Mouse (Mus musculus): ENCODE measurements around the gene Smco2. TPM values are rescaled to one million over a fixed set of nuclear protein-coding genes. Genes with fewer than 3 reads are reported as not detected.

Smco2 gene
- total RNA-seq, 2 experiments from 2014 or later = not detected

DNA sequence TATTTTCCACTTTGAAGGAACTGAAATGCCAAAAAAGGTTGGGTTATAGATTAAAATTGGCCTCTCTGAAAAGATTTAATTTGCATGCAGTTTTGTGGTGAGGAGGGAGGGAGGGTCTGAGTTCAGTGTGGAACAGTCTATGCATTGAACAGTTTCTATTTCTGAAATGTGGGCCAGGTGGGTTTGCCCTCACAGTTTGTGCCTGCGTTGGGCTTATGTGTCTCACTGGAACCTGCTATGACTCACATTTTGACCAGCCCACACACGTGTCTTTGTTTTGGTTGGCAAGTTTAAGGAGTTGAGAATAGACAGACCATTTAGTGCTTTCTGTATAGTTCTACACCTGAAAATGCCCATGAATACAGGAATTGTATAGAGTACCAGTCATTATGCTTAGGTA lies 44.0 kb downstream of the Smco2 start:
- no peak for DNase-seq
- intact Hi-C loops (cut with DNase I) = no loop called here

DNA sequence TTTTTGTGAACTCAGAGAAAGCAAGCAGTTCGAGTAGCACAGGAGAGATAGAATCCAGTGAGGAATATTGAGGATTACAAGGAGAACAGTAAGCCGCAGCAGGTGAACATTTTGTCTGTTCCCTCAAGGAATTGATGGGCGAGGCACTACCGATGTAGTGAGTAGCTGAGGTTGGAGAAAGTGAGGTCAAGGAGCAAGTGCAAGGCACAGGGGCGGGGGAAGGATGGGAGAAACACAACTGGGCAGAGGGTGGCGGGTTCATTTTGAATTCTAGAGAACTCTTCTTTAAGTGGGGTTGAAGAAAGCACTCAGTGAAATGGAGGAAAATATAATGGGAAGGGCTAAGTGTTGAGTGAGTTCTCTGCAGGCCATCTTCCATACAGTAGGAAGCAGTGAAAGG lies 48.8 kb downstream of the Smco2 start:
- intact Hi-C loops (cut with DNase I) = no loop called here

GRCm38 (mm10) chr6:146899647-146900046 lies 49.7 kb downstream of the Smco2 start:
- intact Hi-C loops (cut with DNase I) = no loop called here
- no peak for DNase-seq

More for the DNA sequence above, 48.8 kb downstream of the Smco2 start:
- DNase-seq = no peak

- no peak for DNase-seq
- intact Hi-C loops (cut with DNase I) = no loop called here
Observed at GRCm38 (mm10) chr6:146901929-146902328, 52.0 kb downstream of the Smco2 start.

- intact Hi-C loops (cut with DNase I) = no loop called here
- DNase-seq = no peak
Observed at GRCm38 (mm10) chr6:146903632-146904031, 53.7 kb downstream of the Smco2 start.

- DNase-seq = no peak
- intact Hi-C loops (cut with DNase I) = no loop called here
Observed at GRCm38 (mm10) chr6:146904707-146905106, 54.8 kb downstream of the Smco2 start.

GRCm38 (mm10) chr6:146906000-146906786 lies 56.3 kb downstream of the Smco2 start:
- intact Hi-C loops (cut with DNase I) = no loop called here

GRCm38 (mm10) chr6:146907061-146907794 lies 57.3 kb downstream of the Smco2 start:
- intact Hi-C loops (cut with DNase I) = no loop called here
- DNase-seq = no peak

More at GRCm38 (mm10) chr6:146906000-146906786, 56.3 kb downstream of the Smco2 start:
- DNase-seq = no peak

DNA sequence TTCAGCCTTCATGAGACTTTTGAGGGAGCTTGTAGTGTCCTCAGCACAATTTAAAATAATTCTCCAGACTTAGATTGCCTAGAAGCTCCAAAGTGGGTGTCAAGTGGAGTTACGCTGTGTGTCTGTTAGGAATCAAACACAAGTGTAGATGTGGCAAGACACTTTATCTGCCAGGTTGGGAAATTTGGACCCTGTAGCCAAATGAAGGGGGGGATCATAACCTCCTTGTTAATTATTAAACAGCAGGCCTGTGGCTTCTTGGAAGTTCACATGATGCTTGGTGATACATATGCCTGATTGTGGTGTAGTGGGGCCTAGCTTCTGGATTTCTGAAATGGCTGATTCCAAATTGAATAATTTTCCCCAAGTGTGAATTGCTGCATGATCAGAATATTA lies 57.9 kb downstream of the Smco2 start:
- intact Hi-C loops (cut with DNase I) = no loop called here

GRCm38 (mm10) chr6:146908801-146909200 lies 58.9 kb downstream of the Smco2 start:
- DNase-seq = no peak
- intact Hi-C loops (cut with DNase I) = no loop called here

More for the DNA sequence above, 57.9 kb downstream of the Smco2 start:
- DNase-seq = no peak

DNA sequence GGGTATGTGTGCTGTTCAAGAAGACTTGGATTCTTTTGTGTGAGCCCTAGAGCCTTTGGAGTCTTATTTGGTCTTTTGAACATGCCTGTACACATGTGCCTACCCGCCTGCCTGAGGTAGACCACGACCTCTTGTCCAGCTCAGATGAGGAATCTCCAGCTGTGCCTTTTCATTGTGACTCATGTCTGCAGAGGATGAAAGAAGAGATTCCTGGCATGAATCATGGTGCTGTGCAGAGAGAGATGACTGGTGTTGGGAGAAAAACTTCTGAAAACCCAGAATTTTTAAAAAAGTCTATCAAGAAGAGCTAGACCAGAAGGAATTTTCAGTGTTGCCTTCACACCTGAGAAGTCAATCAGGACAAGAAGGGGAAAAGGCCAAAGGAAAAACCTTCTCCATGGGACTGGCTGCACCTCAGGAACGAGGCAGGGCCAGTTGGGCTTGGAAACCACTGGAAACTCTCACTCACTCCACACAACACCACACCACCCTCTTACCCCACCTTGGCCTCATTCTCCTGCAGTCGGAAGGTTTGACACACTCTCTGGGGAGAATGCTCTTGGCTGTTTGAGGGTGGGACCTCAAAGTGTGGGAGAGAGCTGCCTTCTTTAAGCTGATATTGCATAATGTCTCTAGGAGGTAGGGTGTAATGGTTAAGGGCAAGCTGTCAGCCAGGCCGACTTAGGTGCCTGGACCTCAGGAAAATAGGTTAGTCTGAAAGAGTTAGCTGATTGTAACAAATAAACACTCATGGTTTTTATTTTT lies 60.0 kb downstream of the Smco2 start:
- intact Hi-C loops (cut with DNase I) = no loop called here
- DNase-seq = no peak

DNA sequence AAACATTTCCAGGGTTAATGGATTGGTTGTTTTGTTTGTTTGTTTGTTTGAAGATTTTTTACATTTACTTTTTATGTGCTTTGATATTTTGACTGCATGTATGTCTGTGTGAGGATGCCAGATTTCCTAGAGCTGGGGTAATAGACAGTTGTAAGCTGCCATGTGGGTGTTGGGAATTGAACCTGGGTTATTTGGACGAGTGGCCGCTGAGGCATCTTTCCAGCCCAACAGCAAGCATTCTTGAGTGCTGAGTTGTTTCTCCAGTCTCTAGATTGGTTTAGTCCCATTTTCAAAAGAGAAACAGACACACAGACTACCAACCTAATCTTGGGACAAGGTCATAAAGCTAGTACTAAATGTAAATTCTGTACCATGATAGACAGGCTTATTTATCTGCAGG lies 60.9 kb downstream of the Smco2 start:
- no peak for DNase-seq
- intact Hi-C loops (cut with DNase I) = no loop called here

DNA sequence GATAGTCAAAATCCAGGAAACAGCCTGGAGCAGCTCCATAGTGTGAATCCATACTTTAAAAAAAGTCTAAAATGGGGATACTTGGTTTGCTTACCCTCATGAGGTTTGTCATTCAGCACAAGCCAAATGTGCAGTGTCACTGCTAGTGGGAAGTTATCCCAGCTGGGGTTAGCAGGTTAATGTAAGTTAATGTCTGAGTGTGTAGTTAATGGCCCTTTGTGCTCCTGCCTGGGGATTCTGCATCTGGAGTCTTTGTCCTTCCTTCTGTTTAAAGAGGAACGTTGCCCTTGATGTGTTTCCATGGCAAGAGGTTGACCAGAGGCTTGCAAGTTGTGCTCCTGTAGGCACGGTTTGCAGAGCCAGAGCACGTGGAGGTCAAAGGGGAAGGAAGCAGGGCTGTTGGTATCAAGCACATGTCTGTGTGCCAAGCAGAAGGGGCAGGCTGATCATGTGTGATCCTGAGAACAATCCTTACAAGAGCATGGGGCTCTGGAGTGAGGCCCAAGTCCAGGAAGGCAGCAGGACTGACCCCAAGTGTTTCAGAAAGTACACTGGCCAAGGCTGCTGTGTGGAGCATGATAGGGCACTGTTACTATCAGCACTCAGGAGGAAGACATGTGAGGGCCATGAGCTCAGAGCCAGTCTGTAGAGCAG lies 63.1 kb downstream of the Smco2 start:
- no peak for DNase-seq
- intact Hi-C loops (cut with DNase I) = no loop called here

GRCm38 (mm10) chr6:146913489-146914198 lies 63.7 kb downstream of the Smco2 start:
- intact Hi-C loops (cut with DNase I) = no loop called here
- DNase-seq = no peak

DNA sequence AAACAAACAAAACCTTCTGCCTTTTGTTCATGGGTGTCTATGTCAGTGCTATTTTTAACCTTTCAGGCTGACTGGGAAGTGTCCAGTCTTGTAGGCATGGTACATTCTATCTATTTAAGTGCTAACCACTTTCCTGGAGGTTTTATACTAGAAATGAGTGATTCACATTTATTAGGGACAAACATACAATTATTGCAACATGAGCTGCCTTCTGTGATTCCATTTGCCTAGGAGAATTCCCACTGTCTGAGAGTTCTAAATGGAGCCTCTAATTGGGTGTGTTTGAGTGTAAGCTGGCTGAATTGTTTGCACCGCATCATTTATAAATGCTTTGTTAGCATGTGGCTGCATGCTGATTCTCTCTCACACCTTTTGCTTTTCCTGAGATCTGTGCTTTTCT lies 65.9 kb downstream of the Smco2 start:
- intact Hi-C loops (cut with DNase I) = no loop called here
- no peak for DNase-seq

- no peak for DNase-seq
- intact Hi-C loops (cut with DNase I) = no loop called here
Observed at GRCm38 (mm10) chr6:146917396-146917795, 67.5 kb downstream of the Smco2 start.

DNA sequence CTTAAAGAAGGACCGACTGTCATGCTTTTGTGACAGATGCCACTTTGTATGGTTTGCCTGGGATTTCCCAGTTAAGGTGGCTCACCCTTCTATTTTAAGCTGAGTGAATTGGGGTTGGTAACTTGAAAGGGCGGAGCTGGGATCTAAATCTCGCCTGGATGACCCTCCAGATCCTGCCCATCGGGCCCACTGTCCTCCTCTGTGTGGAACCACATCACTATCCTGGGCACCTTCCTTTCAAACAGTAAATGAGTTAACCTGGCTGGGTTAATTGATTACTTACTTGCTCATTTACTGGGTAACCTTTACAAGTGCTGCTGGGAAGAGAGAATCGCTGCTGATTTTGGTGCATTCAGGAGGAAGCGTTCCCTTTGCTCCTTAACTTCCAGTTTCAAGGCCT lies 68.4 kb downstream of the Smco2 start:
- intact Hi-C loops (cut with DNase I) = no loop called here
- no peak for DNase-seq

Measured in left cerebral cortex, postnatal 4 days (tissue).